Mouse (Mus musculus) urinary bladder, postnatal 4 days (tissue): ENCODE measurements around the gene Plin4.

Experiments used
- DNase-seq, 2 experiments: peaks; one replicate each; pipeline ENCODE4 v3.0.0; 2021 to 2022; ENCODE audit warnings: low spot score in 2 of 2

Gene Plin4

DNA sequence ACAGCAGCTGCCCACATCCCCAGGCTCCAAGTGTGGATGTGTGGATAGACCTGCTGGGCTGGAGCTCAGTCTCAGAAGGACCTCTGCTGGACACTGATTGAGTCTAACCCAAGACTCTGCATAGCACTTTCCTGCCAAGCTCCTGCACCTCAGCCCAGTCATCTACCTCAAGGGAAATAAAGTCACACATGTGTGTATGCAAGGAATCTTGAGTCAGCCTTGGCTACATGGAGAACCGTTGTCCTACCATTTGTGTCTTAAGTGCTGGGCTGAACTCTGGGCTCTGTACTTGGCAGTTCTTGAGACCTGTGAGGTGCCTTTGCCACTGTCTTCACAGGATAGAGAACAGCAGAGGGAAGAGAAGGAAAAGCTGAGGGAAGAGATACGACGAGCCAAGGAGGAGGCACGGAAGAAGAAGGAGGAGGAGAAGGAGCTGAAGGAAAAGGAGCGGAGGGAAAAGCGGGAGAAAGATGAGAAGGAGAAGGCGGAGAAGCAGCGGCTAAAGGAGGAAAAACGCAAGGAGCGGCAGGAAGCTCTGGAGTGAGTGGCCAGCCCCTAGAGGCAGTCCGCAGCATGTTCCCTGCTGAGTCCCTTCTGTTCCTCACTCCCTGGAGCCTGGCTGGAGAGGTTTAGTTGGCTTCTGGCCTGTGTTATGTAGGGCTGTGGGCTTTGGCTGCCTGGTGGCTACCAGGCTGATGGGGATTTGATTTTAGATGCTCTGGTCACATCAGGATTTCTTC lies 52.1 kb downstream of the Plin4 start:
- DNase-seq = no peak

DNA sequence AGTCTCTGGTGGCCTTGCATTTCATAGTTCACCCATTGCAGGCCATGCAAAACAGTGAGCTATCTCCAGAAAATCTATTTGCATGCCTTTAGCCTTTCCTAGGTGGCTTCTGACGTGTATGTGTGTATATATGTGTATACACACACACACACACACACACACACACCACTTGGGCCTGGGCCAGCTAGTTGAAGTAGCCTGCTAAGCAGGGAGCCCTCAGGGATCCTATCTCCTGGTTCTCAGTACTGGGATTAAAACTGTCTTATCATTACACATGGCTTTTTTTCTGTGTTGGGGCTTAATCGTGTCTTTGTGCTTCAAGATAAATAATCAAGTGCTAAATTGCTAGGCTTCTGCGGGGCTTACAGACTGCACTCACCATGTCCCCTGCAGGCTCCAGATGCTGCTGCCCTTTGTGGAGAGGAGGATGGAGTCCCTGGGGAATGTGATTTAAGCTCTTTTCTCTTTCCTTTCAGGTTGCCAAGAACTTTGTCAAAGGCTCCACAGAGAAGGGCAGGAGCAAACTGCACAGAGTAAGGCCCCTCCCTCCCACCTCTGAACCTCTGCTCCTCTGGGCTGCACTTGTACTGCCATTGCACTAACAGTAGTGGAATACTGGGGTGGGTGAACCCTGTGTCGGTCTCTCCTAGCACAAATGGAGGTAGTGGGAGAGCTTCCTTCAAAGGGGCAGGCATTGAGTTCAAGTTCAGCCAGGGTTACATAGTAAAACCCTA lies 53.5 kb downstream of the Plin4 start:
- no peak for DNase-seq

DNA sequence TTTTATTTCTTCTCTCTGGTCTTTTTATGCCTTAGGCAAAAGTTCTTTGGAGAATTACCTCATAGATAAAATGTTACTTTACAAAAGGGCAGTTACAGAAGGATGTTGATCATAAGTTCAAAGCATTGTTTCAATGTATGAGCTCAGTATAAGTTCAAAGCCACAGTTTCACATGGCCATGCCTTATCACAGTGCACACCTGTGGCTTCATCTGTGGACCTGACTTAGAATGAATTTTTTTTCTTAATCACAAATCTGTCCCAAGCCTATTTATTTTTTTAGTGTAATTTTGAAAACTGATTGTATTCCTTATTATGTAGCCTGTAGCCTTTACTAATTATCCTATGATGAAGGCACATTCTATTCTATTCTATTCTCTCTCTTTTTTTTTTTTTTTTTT lies 54.7 kb downstream of the Plin4 start:
- DNase-seq = no peak

DNA sequence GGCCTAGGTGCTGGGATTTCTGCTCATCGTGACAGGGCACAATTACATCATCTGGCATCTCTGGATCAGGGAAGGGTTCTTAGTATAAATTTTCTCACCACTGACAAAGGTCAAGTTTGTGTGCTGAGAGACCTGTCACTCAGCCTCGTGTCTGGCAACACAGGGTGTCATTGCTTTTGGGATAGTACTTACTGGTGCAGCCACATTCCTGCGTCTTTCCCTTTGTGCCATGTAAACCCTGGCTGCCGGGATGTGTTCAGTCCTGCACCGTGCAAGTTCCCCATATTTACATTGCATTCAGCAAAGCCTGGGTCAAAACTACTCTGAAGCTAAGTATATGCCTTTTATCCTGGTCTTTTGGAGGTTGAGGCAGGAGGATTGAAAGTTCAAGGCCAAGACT lies 58.2 kb downstream of the Plin4 start:
- no peak for DNase-seq
